Mouse (Mus musculus) adrenal gland (tissue): Measurements from ENCODE around the gene Lss.

Source experiments
- intact Hi-C: fragments of 180-260 bp; cut with DNase I; formaldehyde crosslinking; loops from one replicate; pipeline ENCODE4 v1.15.1; 2025

Gene Lss

GRCm38 (mm10) chr10:76554061-76554460 lies 22.7 kb downstream of the Lss start:
- intact Hi-C loops: loop anchor here (5.0 to 10.0 kb wide), 2 partner anchors 173 to 249 kb away; partner anchors contain the start of gene Col6a1

DNA sequence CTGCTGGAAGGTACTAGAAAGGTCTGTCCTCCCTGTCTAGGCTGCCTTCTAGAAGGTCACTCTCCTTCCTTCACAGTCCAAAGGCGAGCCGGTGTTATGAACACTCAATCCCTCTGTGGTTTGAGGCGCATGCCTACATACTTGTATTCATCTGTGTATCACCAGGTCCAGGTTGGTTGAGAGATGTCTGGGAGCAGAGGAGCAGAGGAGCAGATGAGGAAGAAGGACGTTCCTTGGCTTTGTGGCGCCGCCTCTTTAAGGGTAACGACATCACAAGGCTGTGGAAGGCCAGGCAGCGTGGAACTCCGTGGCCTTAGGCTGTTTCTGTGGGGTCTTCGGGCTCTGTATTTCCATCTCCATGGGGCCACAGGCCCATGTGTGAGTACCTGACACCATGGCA lies 30.6 kb downstream of the Lss start, which contains the start of gene Spatc1l:
Spatc1l (plus strand) TSS at position 301 of the 400 bp plus-strand sequence.
- intact Hi-C loops: no loop called here

- intact Hi-C loops: no loop called here
These were observed 38.8 kb downstream of the Lss start for GRCm38 (mm10) chr10:76569996-76570685.

DNA sequence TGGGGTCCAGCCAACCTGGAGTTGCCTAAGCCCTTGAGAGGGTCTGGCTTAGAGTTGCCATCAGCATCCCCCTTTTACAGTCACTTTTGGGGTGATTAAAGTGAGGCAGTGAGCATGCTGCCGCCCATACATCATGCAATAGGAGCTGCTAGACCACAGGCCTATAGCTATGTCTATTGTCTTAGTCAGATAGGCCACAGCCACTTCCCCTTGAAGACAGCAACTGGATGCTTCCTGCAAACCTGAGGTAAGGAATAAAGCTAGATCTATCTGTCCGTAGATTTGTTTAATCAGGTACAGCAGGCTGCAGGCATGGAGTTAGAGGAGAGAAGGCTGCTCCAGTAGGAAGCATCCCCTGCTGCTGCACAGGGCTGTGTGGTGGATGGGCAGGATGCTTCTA lies 39.7 kb downstream of the Lss start:
- intact Hi-C loops: no loop called here

- intact Hi-C loops: no loop called here
These were observed 40.8 kb downstream of the Lss start for GRCm38 (mm10) chr10:76572151-76572550.

GRCm38 (mm10) chr10:76575374-76575773 lies 44.0 kb downstream of the Lss start, which contains the start of gene Ftcd:
TSS of gene Ftcd (plus strand) at chr10:76575648.
- intact Hi-C loops: no loop called here

DNA sequence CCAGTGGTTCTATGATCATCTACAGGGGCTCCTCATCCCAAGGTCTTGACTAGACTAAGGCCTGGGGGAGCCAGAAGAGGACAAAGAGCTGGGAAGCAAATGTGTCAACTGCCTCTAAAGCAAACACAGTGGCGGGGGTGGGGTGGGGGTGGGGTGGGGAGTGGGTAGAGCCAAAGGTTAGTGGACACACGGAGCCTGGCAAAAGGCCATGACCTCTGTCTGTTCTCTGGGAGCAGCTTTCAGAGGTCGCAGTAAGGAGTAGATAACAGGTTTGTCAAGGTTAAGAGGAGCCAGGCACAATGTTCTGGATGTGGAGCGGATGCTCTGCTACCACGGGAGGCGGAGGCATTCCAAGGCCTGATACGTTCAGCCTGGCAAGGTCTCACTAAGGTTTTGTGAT lies 45.5 kb downstream of the Lss start:
- intact Hi-C loops: no loop called here

DNA sequence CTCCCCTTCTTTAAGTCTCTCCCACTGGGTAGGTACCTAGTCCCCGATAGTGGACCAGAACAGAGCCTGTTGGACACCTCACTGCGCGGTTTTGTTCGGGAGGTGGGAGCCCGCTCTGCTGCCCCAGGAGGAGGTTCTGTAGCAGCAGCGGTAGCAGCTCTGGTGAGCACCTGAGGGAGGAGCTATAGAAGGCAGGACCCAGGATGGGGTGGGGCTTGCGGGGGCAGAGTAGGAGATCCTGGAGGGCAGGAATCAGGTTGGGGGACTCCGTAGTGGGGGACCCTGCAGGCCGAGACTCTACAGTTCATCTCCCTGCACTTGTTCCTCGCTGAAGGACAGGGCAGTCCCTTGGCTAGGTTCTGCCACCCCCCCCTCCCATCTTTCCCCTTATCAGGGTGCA lies 52.8 kb downstream of the Lss start:
- intact Hi-C loops: no loop called here

GRCm38 (mm10) chr10:76586190-76586589 lies 54.8 kb downstream of the Lss start:
- intact Hi-C loops: no loop called here

DNA sequence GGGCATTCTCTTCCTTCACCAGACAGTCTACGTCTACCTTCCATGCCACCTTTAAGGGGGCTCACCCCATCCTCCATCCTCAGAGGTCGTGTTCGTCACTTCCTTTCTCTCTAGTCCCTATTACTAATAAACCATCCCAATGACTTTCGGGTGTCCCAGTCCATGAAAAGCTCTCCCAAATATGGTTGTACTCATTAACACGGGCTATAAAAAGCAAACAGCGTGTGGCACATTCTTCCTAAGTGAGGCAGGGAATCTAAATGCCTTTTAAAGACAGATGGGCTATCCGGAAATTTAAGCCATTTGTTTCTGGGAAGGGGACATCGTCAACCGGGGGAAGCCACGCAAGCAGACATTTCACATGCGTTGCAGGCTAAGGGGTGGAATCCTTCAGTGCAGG lies 58.8 kb downstream of the Lss start:
- intact Hi-C loops: no loop called here

- intact Hi-C loops: no loop called here
These were observed 65.0 kb downstream of the Lss start for GRCm38 (mm10) chr10:76596338-76596737.

GRCm38 (mm10) chr10:76602690-76603089 lies 71.3 kb downstream of the Lss start:
- intact Hi-C loops: no loop called here
